Mouse (Mus musculus) liver, embryonic 13.5 days (tissue): ENCODE results near the gene Rabgap1l. TPM values are rescaled to one million over a fixed set of nuclear protein-coding genes. Genes with fewer than 3 reads are reported as not detected.

ENCODE experiments used
- ATAC-seq: fragments of 200-750 bp; cut with Nextera tagmentation; 2 replicates; pipeline ENCODE4 v1.8.0; 2017; ENCODE audit warnings: low read depth, mild to moderate bottlenecking, moderate number of reproducible peaks, moderate library complexity
- DNase-seq: peaks from one replicate; pipeline ENCODE4 v3.0.0; 2022
- H3K27ac ChIP-seq: fragments of 300-500 bp; sonication (generic); 2 replicates; pipeline ENCODE4 v1.5.1; 2015; ENCODE audit warnings: moderate library complexity, mild to moderate bottlenecking, inconsistent platforms
- H3K27me3 ChIP-seq: fragments of 300-500 bp; sonication (generic); 2 replicates; pipeline ENCODE4 v1.6.1; 2015; ENCODE audit warnings: mild to moderate bottlenecking, inconsistent platforms
- H3K36me3 ChIP-seq: fragments of 300-500 bp; sonication (generic); 2 replicates; pipeline ENCODE4 v1.6.1; 2015; ENCODE audit warnings: mild to moderate bottlenecking, inconsistent platforms
- H3K4me1 ChIP-seq: fragments of 300-500 bp; sonication (generic); replicated peaks from 2 replicates; pipeline ENCODE4 v1.6.1; 2015; ENCODE audit warnings: inconsistent platforms
- H3K4me2 ChIP-seq: fragments of 300-500 bp; sonication (generic); 2 replicates; pipeline ENCODE4 v1.6.1; 2015; ENCODE audit warnings: inconsistent platforms, mild to moderate bottlenecking, moderate library complexity
- H3K4me3 ChIP-seq: fragments of 300-500 bp; sonication (generic); replicated peaks from 2 replicates; pipeline ENCODE4 v1.5.1; 2015; ENCODE audit warnings: mild to moderate bottlenecking, inconsistent platforms
- H3K9ac ChIP-seq: fragments of 300-500 bp; sonication (generic); 2 replicates; pipeline ENCODE4 v1.6.1; 2015; ENCODE audit warnings: mild to moderate bottlenecking, inconsistent platforms
- H3K9me3 ChIP-seq: fragments of 300-500 bp; sonication (generic); replicated peaks from 2 replicates; pipeline ENCODE4 v1.6.1; 2016; ENCODE audit warnings: inconsistent platforms
- WGBS: fragments of 180-500 bp; shearing (Covaris S2); methylation state at CpG from one replicate; pipeline ENCODE4 v1.1.7; 2015; ENCODE audit not compliant: insufficient replicate concordance; 5-methylcytosine and 5-hydroxymethylcytosine counted together
- polyA plus RNA-seq: library from polyadenylated mRNA; unstranded; fragments of >200 nt; fragmentation: Nextera tagmentation; extraction: Ambion mirVana; gene quantifications from 2 replicates; pipeline ENCODE4 v1.2.1, GENCODE M21; 2015

The Rabgap1l gene
- polyA plus RNA-seq, 1 experiment from 2014 or later: 37.5 TPM

- no peak for DNase-seq
- H3K27ac ChIP-seq: no peak overlapping the region
- ATAC-seq: no peak
Measured at GRCm38 (mm10) chr1:160691196-160691590, 101.8 kb downstream of the Rabgap1l start.

GRCm38 (mm10) chr1:160690516-160691195 lies 102.4 kb downstream of the Rabgap1l start:
- WGBS: 84% methylated on average over 7 of the region's 7 CpGs
- no peak for DNase-seq
- H3K27ac ChIP-seq: no peak overlapping the region

More at GRCm38 (mm10) chr1:160691196-160691590, 101.8 kb downstream of the Rabgap1l start:
- Histone ChIP-seq H3K4me2 (no peak overlapping the region), H3K36me3 (peaks cover 4% of the 10 kb centered on the region; the same call in 1 of the 2 replicates), H3K4me1 (no peaks in the 10 kb centered on the region), H3K9me3 (no peaks in the 10 kb centered on the region), H3K4me3 (no peak overlapping the region), H3K9ac (no peak overlapping the region), H3K27me3 (no peaks in the 10 kb centered on the region)
- WGBS: 57% methylated on average over 1 of the region's 1 CpGs

GRCm38 (mm10) chr1:160689511-160689910 lies 103.5 kb downstream of the Rabgap1l start:
- H3K4me2 ChIP-seq: no peak overlapping the region
- peaks cover 6% of the 10 kb centered on the region; the same call in 1 of the 2 replicates for H3K36me3 ChIP-seq
- no peaks in the 10 kb centered on the region for H3K4me1 ChIP-seq
- H3K4me3 ChIP-seq: no peak overlapping the region
- ATAC-seq: no peak
- H3K27me3 ChIP-seq: no peaks in the 10 kb centered on the region
- no peak for DNase-seq
- H3K9me3 ChIP-seq: no peaks in the 10 kb centered on the region
- H3K27ac ChIP-seq: no peak overlapping the region
- no peak overlapping the region for H3K9ac ChIP-seq

More at GRCm38 (mm10) chr1:160690516-160691195, 102.4 kb downstream of the Rabgap1l start:
- no peak for ATAC-seq
- H3K4me1 ChIP-seq: no peaks in the 10 kb centered on the region
- no peaks in the 10 kb centered on the region for H3K9me3 ChIP-seq
- H3K9ac ChIP-seq: no peak overlapping the region
- no peak overlapping the region for H3K4me2 ChIP-seq
- no peak overlapping the region for H3K4me3 ChIP-seq
- H3K36me3 ChIP-seq: peaks cover 6% of the 10 kb centered on the region; the same call in 1 of the 2 replicates
- H3K27me3 ChIP-seq: no peaks in the 10 kb centered on the region

DNA sequence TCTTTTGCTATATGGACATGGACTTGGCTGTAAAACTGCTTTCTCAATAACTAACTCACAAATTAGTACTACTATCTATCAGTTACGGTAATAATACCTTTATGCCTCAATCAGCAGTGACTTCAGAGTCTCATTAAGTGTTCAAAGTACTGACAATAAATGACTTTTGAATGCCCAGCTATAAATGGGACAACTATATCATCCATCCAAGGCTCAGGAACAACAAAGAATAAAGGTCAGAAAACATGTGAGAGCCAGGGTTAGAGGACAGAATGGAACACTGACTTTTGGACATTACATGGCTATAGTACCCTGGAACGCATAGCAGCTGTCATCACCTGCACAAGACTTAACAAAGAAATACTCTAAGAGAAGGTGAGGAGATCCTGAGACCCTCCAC lies 108.8 kb downstream of the Rabgap1l start:
- Histone ChIP-seq H3K27me3 (no peaks in the 10 kb centered on the region), H3K27ac (no peak overlapping the region), H3K9me3 (no peaks in the 10 kb centered on the region), H3K4me3 (no peak overlapping the region), H3K4me1 (peaks cover 10% of the 10 kb centered on the region), H3K9ac (no peak overlapping the region), H3K4me2 (no peak overlapping the region), H3K36me3 (peaks cover 6% of the 10 kb centered on the region; the same call in 1 of the 2 replicates)
- DNase-seq (no peak), ATAC-seq (no peak)
- WGBS: 93% methylated on average over 2 of the region's 2 CpGs

DNA sequence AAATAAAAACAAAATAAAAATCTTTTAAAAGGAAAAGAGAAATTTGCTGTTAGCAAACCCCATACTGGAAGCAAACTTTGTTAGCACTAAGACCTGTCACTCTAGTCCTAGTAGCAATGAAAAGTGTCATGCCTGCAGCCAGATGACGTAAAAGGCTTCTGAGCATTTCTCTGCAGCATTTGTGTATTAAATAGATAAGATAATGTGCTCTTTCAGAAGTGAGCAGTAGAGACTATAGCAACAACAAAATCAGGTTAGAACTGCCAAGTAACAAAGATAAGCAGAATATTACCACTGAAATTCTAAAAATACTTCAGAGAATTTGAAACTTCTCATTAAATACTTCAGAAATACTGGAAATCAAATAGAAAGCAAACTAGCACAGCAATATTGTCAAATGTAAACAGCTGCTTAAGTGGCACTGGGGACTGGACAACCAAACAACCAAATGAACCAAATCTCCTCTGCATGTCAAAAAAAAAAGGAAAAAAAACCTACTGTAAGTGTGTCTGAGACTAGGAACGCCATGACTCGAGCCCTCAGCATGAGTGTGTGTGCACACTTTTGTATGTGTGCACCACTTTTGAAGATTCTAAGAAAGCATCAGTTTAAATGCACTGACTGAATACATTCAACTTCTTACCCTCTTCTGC lies 111.5 kb downstream of the Rabgap1l start:
- Histone ChIP-seq H3K27ac (peak overlapping the region; percentile 51), H3K9me3 (no peaks in the 10 kb centered on the region), H3K36me3 (peaks cover 6% of the 10 kb centered on the region; the same call in 1 of the 2 replicates), H3K4me3 (no peak overlapping the region), H3K4me1 (peaks cover 21% of the 10 kb centered on the region), H3K4me2 (no peak overlapping the region), H3K9ac (no peak overlapping the region), H3K27me3 (no peaks in the 10 kb centered on the region)
- WGBS: 42% methylated on average over 3 of the region's 3 CpGs
- DNase-seq: peak; percentile 22
- peak; percentile 84 for ATAC-seq

DNA sequence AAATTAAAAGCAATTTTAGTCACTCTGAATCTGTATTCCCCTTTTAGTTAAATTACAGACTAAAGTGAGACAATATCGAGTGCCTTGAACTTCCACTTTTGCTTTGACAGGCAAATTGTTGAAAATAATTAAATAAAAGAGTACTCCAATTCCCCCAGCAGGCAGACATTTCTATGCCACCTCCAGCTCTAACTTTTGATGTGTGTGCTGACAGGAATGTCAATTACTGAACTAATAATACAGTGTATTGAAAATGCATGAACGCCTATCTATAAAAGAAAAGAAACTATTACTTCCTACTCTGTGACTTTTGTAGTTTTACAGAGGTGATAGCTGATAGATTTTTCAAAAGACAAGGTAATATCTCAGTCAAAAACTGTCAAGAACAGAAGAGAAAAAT lies 118.2 kb downstream of the Rabgap1l start:
- WGBS: 80% methylated on average over 2 of the region's 2 CpGs
- Histone ChIP-seq H3K27me3 (no peaks in the 10 kb centered on the region), H3K27ac (no peak overlapping the region), H3K4me2 (no peak overlapping the region), H3K9ac (no peak overlapping the region), H3K9me3 (no peaks in the 10 kb centered on the region), H3K36me3 (peaks cover 7% of the 10 kb centered on the region; the same call in 1 of the 2 replicates), H3K4me1 (peaks cover 11% of the 10 kb centered on the region), H3K4me3 (no peak overlapping the region)
- DNase-seq: no peak
- no peak for ATAC-seq

GRCm38 (mm10) chr1:160672088-160672814 lies 120.8 kb downstream of the Rabgap1l start:
- WGBS: 74% methylated on average over 3 of the region's 3 CpGs

GRCm38 (mm10) chr1:160655806-160656470 lies 137.1 kb downstream of the Rabgap1l start:
- WGBS: 68% methylated on average over 2 of the region's 2 CpGs
- no peak overlapping the region for H3K4me3 ChIP-seq
- no peak overlapping the region for H3K9ac ChIP-seq
- no peaks in the 10 kb centered on the region for H3K4me1 ChIP-seq
- no peaks in the 10 kb centered on the region for H3K9me3 ChIP-seq
- no peak for DNase-seq
- no peak for ATAC-seq
- no peak overlapping the region for H3K27ac ChIP-seq
- no peak overlapping the region for H3K4me2 ChIP-seq
- H3K36me3 ChIP-seq: no peaks in the 10 kb centered on the region
- H3K27me3 ChIP-seq: no peaks in the 10 kb centered on the region

More at GRCm38 (mm10) chr1:160672088-160672814, 120.8 kb downstream of the Rabgap1l start:
- no peaks in the 10 kb centered on the region for H3K27me3 ChIP-seq
- H3K4me3 ChIP-seq: no peak overlapping the region
- peaks cover 7% of the 10 kb centered on the region; the same call in 1 of the 2 replicates for H3K36me3 ChIP-seq
- H3K9me3 ChIP-seq: no peaks in the 10 kb centered on the region
- H3K4me2 ChIP-seq: no peak overlapping the region
- no peak overlapping the region for H3K27ac ChIP-seq
- no peak for ATAC-seq
- DNase-seq: no peak
- H3K4me1 ChIP-seq: no peaks in the 10 kb centered on the region; the same call in 1 of the 2 replicates
- no peak overlapping the region for H3K9ac ChIP-seq

DNA sequence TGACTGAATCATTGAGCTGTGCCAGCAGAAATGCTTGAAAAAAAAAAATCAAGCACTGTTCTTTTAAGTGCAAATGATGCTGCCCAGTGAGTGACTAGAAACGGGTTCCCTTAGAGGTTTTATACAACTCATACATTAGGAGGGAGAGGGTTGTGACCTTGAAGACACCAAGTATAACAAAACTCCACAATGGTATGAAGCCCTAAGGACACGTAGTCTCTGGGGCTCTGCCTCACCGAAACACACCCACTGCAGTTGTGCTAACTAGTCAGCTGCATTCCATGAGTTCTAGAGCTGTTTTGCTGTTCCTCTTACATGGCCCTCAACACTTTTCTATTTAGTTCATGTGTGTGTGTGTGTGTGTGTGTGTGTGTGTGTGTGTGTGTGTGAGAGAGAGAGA lies 141.3 kb downstream of the Rabgap1l start:
- H3K27ac ChIP-seq: no peak overlapping the region
- DNase-seq: no peak
- no peaks in the 10 kb centered on the region for H3K9me3 ChIP-seq
- H3K4me1 ChIP-seq: no peaks in the 10 kb centered on the region
- ATAC-seq: no peak
- no peaks in the 10 kb centered on the region for H3K27me3 ChIP-seq
- H3K9ac ChIP-seq: no peak overlapping the region
- WGBS: 61% methylated on average over 3 of the region's 3 CpGs
- H3K4me3 ChIP-seq: no peak overlapping the region
- H3K4me2 ChIP-seq: no peak overlapping the region
- no peaks in the 10 kb centered on the region for H3K36me3 ChIP-seq

DNA sequence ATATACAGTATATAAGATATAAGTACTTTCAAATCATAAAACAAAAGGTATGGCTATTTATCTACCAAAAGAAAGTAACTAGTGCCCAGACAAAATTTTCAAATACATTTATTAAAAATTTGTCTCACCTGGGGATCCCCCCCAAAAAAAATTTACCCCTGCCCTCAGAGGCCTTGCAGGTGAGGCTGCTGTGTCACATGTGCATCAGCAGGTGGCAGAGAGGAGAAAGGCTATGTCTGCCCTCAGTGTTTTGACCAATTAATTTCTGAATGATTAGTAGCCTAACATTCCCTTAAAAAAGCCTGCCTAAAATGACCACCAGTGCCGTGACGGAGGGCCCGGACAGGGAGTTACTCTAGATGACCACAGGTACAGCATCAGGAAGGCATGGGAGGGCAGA lies 147.6 kb downstream of the Rabgap1l start:
- Histone ChIP-seq H3K27ac (no peak overlapping the region), H3K4me2 (no peak overlapping the region), H3K4me3 (no peak overlapping the region), H3K9me3 (no peaks in the 10 kb centered on the region), H3K9ac (no peak overlapping the region), H3K4me1 (no peaks in the 10 kb centered on the region), H3K27me3 (no peaks in the 10 kb centered on the region), H3K36me3 (0 out of 2 replicates have a peak, but pooled peaks cover 3% of the 10 kb centered on the region)
- DNase-seq (no peak), ATAC-seq (no peak)
- WGBS: 83% methylated on average over 3 of the region's 3 CpGs
